Mouse (Mus musculus) mouse trophoblast stem cell (cell line): Measurements from ENCODE around the gene Ints14.
"Not testable (repeated sequence)": the region's sequence is repeated elsewhere in the genome, so short reads cannot be mapped to it uniquely, and the experiment has no call there.

Experiments
- in situ Hi-C, 2 experiments: fragments of 300-500 bp; cut with MseI, MboI; formaldehyde crosslinking; loops; 2 replicates in 1 of 2; 3 replicates in 1 of 2; pipeline ENCODE4 v1.15.1; 2025

Gene Ints14

DNA sequence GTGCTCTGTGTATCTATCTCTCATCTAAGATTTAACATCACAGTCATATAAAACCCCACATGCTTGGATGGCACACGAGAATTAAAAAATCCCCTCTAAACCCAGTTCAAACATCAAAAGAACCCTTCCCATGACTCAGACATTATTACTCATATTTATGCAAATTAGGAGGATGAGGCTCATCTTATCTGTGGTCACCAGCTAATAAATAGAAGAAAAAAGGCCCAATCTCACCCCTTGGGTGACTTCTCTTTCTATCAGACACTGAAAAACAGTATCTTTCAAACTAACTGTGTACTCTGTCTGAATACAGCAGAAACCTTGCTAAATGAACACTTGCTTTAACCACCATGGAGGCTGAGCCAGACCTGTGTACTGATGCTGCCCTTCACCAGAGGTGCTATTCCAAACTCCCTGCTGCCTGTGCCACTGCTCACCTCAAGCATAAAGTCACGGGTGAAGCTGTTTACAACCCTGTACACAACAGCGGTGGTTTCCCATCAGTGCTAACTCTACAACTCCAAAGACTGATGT, 58.0 kb downstream of the Ints14 start:
- in situ Hi-C loops = no loop called here

DNA sequence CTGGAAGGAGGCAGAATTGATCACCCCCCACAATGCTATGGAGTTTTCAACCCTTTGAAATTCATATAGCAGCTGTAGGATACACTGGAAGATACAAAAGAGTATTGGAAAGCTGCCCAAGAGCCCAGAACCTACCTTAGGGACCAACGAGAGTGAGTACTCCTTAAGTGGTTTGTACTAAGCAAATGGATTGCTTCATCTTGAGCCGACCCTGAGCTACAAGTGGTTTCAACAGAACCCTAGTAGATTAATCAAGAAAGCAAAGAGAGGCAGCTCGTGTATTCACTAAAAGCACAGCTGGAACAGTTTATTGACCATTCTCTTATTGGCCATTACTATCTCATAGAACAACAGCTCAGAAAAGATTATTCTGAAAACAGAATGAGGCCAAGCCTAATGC, 58.4 kb downstream of the Ints14 start:
- in situ Hi-C loops = no loop called here

DNA sequence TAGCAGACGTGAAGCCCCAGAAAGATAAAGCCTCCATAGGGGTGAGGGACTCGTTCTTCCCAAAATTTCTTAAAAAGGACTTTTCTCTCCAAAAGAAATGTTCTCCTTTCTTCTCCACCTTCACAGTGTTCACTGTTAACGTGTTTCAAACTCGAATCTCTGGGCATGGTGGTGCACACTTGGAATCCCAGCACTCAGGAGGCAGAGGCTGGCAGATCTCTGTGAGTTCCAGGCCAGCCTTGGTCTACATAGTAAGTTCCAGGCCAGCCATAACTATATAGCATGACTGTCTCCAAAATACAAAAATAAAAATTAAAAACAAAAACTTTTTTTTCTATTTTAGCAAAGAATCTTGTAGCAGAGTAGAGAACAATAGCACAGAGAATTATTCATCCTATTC, 59.4 kb downstream of the Ints14 start:
- in situ Hi-C loops = no loop called here

DNA sequence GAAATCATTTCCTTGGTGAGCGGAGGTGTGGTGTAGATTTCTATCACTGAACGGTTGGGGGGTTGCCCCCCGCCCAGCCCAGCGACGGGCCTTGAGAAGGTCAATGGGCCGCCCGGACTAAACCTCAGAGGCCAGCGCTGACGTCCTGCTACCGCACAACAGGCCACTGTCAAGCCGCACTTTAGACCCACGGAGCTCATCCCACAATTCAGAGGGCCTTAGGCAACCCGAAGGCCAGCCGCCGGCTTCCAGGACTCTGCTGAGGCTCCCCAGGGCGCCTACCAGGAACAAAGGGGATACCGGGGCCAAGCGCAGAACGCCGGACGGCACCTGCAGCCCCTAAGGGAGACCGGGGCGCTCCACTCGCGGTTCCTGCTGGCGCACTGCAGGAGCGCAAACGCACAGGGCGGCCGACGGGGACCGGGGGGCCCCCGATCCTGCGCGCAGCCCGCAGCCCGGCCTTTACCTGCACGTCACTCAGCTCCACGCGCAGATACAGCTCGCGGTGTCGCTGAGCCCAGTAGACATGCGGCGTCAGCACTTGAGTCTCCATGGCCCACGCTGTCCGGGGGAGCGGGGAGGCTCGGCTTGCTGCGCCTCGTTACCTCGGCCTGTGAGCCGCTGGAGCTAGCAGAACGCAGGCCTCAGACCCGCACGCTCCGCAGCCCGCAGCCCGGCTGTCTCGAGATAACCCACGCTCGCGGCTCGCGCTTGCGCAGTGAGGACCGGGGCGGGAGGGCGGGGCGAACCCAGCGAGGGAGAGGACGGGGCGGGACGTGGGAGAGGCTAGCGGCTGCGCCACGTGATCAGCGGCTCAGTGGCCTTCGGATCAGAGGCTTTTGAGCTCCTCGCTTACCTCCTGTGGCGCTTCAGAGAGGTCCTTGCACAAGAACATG, 60.5 kb downstream of the Ints14 start, which contains the start of gene Hacd3:
Gene Hacd3, minus strand, starts transcription at position 703 of the 896 bp plus-strand sequence.
- in situ Hi-C loops = no loop called here

DNA sequence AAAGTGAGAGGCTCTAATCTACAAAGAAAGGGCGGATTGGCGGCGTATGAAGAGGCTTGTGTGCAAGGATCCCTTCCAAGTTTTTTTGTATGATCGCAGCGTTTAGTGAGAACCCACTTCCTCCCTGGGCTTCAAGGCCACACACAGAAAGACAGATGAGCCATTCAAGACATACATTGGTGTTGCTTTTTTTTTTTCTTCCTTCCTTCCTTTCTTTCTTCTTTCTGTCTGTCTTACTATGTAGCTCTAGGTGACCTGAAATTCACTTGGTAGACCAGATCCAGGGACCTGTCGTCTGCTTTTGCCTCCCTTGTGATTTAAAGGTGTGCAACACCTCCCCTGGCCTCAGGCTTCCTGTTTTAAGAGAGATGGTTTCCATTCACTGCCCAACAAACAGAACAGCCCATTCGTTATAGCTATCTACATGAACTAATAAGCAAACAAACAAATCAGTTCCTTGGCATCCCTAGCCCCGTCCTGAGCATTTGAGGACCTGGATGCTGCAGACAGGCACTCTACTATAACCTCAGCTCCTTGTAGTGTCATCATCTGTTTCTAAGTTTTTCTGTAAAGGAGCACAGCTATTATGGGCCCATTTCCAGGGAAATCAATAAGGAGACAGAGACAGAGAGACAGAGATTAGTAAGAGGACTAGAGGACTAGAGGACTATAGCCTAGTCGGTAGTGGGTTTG, 61.3 kb downstream of the Ints14 start:
- in situ Hi-C loops = no loop called here

DNA sequence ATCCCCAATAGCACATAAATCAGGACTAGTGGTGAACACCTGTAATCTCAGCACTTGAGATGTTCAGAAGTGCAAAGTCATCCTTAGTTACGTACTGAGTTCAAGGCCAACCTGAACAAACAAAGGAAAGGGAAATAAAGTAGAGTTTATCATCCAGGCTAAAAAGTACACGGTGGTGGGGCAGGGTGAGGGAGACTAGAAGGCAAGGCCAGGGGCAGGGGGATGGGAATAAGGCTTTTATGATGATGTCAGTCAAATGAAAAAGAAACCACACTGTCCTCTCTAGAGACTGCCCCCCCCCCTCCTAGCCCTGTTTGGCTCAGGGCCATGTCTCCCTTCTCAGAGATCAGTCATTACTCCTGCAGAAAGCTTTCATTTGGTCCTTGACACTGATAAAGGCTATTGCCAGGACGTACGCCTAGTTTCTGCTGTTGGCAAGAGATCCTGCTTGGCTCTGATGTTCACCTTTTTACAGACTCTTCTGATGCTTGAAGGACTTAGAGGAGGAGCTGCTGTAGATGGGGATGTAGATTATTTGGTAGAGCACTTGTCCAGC, 62.0 kb downstream of the Ints14 start:
- in situ Hi-C loops = no loop called here

DNA sequence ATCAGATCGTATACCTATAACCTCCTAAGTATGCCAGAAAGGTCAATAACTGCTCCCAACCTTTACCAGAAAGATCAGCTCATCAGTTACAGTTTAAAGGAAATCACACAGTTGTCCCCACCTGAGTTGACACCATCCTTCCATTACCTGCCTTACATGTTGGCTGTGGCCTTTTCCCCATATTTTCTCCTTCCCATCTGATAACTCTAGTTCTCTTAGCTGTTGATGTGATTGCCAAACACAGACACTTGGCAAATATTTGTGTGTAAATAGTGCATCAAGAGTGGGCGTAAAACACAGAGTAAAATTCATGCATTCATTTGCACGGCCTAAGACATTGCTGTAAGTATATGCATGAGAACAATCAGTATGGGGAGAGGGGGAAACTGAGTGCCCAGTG, 62.7 kb downstream of the Ints14 start:
- in situ Hi-C loops = no loop called here

DNA sequence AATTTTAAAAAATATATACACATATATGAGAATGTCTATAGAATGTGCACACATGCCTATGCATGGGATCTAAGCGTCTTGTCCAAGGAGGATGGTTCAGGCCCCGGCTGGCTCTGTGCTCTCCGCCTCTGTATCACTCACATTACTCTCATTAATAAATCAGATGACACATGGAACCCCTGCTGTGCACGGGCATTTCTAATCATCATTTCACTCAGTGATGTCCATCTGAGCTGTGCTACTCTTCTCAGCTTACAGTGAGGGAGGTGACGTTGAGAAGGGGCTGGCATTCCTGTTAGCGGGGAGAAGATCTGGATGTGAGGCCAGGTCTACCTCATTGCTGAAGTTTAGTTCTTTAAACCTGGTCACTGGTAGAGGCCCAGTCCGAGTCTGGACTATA, 66.5 kb downstream of the Ints14 start:
- in situ Hi-C loops = no loop called here

DNA sequence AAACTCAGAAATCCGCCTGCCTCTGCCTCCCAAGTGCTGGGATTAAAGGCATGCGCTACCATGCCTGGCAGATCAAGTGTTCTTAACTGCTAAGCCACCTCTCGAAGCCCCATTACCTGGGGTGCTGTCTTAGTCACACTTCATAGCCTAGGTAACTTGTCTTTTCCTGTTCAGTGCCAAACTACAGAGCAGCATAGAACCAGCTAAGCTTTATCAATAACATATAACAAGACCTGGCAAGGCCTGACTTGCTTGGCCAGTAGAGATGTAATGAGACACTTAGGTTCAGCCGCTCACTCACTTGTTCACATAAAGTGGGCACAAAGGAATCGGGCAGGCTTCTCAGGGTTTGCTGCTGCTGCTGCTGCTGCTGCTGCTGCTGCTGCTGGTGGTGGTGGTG, 67.6 kb downstream of the Ints14 start:
- in situ Hi-C loops = no loop called here

DNA sequence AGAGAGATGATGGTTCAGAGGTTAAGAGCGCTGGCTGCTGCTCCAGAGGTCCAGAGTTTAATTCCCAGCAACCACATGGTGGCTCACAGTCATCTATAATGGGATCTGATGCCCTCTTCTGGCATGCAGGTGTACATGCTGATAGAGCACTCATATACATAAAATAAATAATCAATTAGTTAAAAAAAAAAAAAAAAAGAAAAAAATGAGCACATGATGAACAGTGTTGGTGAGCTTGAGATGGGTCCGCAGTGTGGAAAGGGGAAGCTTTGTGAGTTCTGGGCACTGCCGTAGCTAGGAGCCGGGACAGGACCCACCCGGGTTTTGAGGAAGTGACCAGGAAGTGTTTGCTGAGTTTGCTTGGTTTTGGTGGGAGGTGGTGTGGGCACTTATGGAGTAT, 70.7 kb downstream of the Ints14 start:
- in situ Hi-C loops = not testable (repeated sequence)

DNA sequence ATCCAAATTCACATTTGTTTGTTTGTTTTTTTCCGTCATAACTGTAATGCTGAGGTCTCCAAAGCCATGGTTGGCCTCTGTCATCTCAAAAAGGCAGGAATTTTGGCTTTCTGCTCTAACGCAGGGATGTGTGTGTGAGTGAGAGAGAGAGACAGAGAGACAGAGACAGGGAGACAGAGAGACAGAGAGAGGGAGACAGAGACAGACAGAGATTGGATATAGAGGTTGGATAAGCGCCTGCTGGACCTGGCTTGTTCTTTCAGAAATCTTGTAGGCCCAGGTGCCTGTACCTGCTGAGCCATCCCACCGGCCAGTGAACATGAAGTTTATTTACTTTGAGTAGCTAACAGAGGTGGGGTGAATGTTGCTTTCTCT, 71.2 kb downstream of the Ints14 start:
- in situ Hi-C loops = no loop called here

DNA sequence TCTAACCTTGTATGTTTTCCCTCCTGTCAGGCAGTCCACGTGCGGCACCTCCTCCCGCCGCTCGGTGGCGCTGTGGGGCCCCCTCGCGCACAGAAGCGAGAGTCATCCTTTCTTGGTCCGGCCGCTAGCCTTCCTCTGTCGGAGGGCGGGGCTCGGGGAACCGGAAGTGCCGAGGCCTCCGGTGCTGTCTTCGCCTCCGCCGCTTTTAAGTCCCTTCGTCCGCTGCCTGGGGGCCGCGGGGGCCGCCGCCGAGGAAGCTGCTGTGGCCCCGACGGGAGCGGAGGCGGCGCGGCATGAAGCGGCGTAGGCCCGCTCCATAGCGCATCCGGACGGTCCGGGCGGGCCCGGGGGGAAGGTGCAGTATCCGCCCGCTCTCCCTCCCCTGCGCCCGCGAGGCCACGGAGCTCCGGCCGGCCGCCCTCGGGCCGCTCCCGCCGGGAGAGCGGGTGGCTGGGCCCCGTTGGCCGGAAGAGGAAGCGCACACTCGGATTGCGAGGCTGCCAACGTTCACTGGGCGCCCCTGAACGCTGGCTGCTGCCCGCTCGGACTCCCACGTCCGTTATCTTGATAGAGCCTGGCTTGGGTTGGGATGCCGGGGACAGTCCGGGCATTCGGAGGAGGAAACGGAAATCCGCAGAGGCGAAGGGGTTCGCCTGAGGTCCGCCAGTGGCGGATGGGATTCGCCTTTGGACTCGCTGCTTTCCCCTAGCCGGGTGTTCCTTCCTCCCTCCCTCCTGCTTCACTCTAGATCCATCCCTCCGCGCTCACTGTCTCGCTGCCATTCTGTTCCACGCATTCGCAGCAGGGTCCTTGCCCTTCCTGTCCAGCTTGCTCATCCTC, 71.8 kb downstream of the Ints14 start, which contains the start of gene Dpp8:
Gene Dpp8, plus strand, starts transcription at position 146 of the 840 bp plus-strand sequence.
- in situ Hi-C loops = no loop called here

DNA sequence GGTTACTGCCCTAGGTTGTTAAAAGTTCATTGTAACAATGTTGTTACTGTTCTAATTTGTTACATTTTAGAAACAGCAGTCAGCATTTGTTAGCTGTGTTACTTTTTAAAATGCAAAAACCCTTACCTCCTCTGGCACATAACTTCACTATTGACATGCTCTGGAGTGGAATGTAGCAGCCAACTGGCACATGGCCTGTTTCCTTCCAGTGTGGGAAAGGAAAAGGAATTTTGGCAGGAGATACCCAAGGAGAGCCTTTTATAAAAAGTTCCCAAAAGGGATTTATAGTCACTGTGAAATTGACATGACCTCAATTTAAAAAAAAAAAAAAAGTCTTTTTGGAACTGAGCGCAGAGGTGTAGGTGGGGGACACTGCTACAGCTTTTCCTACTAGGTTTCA, 75.8 kb downstream of the Ints14 start:
- in situ Hi-C loops = no loop called here
